Mouse (Mus musculus): ENCODE results near the gene Atp5f1. TPM values are rescaled to one million over a fixed set of nuclear protein-coding genes. Genes with fewer than 3 reads are reported as not detected.
"Not testable (repeated sequence)": the region's sequence is repeated elsewhere in the genome, so short reads cannot be mapped to it uniquely, and the experiment has no call there.

Gene Atp5f1
- total RNA-seq, 2 experiments from 2014 or later = 533 to 569 TPM

DNA sequence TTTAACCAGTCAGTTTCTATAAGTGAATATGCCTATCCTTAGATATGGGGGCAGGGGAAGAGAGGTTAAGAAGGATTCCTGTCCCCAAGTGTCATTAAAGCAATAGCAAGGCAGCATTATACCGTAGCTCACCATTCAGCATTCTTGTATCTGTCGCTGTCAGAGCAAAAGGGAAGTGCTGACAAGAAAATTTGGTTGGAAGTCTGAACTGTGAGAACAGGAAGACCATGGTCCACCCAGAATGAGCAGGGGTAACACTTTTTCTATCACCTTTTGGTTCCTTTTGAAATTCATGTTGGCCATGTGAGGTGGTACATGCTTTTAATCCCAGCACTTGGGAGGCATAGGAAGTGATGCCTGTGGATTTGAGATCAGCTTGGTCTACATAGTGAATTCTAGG lies 28.8 kb downstream of the Atp5f1 start:
- no peak for DNase-seq

DNA sequence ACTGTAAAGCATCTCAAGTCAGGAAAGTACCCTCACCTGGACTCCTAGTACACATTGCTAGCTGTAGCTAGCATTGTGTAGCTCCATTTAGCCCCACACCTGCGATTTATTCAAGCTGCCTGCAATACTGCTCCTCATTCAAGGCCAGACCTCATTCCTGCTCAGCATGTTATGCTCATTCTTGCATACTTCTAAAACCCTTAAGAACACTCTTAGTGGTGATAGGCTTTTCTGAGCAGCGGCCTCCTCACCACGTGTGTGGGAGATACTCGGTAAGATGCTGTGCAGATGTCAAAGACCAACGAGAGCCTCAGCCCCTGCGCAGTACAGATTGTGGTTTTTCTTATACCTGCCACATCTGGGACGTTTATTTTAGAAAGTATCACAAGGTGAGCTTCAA lies 30.1 kb downstream of the Atp5f1 start:
- no peak for DNase-seq

DNA sequence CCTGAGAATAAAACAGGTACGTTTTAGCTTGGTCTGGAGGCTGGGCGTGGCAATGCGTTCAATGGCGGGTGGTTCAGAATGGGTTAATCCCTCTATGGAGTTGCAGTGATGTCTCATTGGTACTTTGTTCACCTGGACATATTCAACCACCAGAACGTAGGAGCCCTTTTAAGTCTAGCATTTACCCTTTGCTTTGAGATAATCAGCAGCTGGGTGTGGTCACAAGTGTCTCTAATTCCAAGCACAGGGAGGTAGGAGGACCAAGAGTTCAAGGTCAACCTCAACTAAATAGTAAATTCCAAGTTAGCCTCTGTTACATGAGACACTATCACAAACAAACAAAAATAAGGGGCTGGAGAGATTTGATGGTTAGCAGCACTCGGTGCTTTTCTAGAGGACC lies 31.1 kb downstream of the Atp5f1 start:
- no peak for DNase-seq

DNA sequence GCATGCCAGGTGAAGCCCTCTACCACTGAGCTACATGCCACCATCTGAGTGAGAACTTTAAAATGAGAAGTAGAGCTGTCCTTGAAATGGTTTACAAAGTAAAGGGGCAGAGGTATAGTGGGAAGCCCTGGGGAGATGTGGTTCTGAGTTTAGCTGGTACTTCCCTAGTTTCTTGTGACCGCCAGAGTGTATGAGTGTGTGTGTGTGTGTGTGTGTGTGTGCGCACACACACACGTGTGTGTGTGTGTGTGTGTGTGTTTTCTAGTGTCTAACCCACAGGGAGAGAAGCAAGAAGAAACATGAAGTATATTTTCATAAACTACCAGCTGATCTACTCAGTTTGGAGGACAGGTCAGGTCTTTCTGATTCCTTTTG lies 31.7 kb downstream of the Atp5f1 start:
- no peak for DNase-seq

DNA sequence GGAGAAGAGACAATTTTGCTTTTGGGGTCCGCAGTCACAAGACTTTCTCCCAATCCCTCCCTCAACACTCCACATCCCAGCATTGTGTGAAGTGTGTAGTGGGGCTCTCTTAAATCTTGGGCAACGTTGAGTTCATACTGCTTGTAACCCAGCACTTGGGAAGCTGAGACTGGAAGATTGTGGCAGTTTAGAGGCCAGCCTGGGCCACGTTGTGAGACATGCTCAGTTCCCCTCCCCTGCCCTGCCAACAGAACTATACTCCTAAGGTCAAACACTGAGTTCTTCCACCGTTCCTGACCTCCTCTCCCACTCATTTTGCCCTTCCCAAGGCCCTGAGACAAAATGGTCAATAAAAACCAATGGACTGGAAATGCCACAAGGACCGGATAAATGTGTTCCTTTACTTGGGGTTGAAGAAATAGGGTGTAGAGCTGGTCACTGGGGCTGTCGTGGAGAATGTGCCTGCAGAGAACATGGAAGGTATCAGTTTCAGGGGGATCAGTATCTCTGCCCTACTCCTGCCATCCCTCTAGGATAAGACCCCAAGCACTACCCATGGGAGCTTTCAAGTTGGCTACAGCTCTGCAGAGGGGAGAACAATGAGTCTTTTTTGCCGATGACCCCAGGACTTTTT lies 32.2 kb downstream of the Atp5f1 start:
- no peak for DNase-seq

DNA sequence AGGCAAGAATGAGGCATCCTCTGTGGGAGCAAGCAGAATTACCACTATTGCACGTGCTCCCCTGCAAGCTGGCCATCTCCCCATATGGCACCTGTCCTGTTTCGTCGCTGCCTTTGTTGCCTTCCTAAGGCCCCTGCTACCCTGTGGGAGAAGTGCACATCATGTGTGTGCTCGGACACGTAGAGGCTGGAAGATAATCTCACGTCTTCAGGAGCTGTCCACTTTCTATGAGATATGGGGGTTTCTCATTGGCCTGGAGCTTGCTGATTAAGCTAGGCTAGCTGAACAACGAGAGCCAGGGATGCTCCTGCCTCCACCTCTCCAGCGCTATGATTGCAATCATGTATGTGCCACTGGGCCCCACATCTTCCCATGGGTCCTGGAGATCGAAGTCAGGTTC lies 35.3 kb downstream of the Atp5f1 start:
- DNase-seq = no peak

DNA sequence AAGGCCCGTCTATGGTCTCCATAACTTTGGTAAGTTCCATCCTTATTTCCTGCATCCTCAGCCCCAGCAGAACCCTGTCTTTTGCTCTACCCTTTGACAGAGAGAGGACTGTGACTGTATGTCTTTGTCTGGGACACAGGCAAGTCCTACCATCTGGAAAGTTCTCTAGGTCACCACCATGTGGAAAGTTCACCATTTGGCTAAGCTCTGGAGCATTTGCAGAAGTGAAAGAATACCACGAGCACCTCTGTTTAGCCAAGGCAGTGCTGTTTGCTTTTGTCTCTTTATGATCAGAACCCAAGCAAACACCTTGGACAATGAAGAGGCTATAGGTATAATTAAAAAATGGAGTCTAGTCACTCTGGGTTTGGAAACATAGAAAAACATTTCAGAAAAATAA lies 37.9 kb downstream of the Atp5f1 start:
- DNase-seq = no peak

DNA sequence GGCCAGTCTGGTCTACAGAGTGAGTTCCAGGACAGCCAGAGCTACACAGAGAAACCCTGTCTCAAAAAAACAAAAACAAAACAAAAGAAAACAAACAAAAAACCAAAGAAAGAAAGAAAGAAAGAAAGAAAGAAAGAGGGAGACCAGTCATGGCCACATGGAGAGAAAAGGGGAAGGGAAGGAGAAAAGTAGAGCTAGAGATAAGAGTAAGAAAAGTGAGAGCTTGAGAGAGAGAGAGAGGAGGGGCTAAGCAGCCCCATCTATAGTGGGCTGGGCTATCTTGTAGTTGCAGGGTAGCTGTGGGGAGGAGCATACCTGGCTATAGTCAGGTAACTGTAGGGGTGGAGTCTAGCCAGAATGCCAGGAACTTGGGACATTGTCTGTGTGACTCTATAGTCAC lies 39.2 kb downstream of the Atp5f1 start:
- DNase-seq = not testable (repeated sequence)

DNA sequence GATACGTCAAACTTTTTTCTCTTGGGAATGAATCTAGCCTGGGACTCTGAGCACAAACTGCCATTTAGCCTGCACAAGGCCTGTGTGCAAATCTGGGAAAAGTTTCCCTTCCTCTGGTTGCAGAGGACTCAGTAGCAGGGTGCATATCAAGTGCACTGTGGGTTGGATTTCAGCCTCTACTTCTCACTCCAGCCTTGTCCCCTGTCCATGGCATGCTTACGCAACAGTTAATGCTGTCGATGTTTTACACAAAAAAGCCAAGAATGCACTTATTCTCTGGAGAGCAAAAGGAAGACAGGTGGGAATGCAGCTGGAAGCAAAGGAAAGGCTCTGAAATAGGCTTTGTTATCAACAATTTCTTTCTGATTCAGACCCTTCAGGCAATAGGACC lies 41.5 kb downstream of the Atp5f1 start:
- DNase-seq = no peak

DNA sequence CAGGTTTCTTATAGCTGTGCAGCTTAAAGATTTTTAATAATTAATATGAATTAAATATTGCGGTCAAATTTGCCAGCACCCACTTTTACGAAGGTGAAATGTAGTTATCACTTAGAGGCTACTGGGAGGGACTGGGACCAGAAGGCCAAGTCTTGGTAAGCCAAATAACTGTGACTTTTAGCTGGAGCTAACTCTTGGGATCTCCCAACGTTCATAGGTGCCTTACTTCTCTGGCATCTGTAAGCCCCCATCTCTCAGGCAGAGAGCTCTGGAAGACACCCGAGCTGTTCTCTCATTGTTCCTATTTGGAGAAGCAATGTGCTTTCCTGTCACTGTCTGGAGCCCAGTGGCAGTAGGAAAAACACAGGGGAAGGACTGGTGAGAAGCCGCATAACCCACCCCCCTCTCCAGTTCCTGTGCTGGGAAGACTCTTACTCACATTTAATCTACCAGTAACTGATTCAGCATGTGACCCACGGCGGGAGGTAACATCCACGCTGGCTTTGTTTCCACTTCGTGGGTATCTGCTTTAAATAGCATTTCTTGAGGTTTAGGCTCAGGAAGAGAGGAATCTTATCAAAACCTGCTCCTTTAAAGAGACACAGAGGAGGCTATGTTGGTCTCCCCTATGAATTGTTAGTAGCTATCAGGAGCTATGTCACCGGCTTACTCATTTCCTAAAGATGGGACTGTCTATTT lies 42.1 kb downstream of the Atp5f1 start:
- no peak for DNase-seq

DNA sequence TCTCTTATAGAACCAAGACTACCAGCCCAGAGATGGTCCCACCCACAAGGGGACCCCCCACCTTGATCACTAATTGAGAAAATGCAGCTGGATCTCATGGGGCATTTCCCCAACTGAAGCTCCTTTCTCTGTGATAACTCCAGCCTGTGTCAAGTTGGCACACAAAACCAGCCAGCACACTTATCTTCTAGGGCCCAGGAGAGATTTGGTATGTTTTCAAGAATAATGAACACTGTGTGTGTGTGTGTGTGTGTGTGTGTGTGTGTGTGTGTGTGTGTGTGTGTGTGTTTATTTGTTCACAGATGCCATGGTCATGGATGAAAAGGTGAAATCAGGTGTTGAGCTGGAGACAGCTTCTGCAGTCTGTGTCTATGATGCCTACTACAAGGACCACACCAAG lies 43.4 kb downstream of the Atp5f1 start:
- not testable (repeated sequence) for DNase-seq

DNA sequence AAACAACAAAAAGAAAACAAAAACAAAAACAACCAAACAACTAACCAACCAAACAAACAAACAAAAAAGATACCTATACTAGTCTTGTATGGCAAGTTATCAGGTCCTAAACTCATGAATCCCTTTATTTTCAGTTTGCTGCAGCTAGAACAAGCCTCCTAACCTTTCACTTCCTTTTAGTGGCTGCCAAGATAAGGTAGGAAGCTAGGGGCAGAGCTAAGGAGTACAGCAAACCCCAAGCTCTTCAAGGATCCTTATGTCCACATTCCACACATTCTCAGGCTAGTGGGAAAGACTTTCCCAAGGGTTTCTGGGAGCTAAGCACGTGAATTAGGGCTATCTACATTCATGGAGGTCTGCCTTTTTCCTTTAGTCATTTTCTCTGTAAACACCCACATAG lies 44.6 kb downstream of the Atp5f1 start:
- no peak for DNase-seq

DNA sequence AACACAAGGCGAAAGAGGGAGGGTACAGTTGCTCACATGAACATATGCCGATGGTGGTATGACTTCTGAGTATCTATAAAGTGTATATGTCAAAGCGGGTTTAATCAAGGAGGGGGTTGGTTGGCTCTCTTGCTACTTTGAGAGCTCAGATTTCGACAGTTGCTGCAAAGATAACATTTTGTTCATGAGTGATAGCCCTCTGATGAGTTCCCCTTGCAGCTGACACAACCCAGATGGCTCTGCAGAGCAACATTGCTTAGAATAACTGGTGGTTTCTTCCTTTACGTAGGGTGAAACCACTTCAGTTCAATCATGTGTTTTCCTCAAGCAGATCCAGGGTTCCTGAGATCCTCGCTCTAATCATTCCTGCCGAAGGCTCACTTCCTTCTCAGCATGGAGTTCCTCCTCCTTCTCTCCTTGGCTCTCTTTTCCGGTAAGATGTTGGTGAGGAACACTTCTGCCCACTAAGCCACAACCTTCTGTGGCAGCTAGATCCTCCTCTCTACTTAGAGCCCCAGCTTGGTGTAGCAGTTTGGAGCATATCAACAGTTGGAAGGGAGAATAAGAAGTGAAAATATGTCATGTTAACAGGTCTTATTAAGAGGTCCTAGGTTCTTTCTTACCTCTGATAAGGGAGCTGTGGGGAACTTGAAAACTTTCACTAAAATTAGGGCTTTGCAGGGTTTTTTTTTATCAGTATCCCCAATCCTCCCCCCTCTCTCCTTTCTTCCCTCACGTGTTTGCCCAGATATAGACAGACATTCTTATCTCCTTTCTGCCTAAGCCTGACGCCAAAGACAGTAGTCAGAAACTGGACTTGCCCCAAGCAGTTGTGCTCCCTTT lies 45.8 kb downstream of the Atp5f1 start:
- DNase-seq = no peak

DNA sequence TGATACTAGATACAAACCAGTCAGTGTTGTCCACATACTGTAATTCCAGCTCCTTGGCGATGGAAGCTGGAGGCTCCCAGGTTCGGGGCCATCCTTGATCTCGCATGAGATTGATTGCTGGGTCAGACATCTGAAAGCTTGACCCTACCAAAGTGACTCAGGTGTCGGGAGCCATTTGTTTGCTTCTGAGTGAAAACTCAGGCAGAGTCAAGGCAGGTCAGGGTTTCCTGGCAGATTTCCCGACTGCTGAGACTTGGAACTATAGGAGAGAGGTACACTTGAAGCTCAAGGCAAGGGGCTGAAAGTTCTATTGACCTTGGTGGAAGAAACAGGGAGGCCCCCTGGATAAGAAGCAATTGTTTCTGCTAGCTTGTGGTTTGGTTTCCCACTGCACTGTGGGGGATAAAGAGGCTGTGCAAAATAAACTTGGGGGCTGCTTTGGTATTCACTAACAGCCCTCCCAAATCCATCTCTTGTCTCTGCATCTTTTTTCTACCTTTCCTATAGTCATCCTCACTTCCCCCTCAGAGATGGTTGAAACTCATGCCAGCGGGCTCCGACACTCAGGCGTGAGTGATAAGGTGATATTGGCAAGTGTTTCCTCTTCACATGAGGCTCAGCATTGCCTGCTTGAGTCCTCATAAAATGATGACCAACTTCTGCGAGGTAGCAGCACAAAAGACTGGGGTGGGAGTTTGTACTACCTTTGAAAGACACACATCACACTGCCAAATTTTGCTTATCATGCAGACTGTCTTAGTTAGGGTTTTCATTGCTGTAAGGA lies 47.6 kb downstream of the Atp5f1 start:
- no peak for DNase-seq

DNA sequence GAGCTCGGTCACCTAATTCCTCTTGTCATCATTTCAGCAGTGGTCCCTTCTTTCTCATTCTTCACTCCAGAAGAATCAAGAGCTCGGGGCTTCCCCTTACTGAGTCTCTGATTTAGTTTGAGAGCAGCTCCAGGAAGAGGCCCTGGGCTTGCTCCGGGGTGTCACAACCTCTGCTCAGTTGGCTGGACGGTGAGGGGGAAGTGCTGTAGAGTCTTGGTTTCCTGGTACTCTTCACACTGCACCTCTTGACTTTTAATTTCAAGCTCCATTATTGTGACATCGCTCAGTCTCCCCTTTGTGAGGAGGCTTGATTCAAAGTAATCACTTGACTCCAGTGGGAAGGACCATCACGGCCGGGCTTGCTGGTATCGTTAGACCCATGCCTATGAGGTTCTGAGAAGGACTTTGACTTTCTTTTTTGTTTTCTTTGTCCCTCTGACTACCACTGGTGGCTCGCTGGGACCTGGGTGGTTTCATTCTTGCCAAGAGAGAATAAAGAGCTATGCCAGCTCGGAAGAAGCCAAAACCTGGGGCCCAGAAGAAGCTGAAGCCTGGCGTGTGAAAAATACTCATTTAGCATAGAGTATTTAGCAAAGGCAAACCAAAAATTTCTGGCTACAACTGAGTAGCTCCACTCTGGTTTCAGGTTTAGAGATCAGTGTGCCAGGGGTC lies 49.2 kb downstream of the Atp5f1 start:
- no peak for DNase-seq

DNA sequence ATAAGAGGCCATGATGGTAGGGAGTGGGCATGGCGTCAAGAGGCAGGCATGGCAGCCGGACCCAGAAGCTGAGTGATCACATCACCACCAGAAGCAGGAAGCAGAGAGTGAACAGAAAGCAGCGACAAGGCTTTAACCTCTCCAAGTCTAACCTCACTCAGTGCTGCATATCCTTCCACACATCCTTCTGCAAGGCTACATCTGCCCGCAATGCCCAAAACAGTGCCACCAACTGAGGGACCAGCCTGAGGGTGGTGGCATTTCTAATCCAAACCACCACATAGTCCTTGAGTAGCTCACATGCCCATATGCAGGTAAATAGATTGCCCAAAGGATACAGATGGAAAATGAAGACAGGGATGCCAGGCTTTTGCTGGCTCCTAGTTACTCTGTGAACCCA lies 50.9 kb downstream of the Atp5f1 start:
- DNase-seq = no peak

DNA sequence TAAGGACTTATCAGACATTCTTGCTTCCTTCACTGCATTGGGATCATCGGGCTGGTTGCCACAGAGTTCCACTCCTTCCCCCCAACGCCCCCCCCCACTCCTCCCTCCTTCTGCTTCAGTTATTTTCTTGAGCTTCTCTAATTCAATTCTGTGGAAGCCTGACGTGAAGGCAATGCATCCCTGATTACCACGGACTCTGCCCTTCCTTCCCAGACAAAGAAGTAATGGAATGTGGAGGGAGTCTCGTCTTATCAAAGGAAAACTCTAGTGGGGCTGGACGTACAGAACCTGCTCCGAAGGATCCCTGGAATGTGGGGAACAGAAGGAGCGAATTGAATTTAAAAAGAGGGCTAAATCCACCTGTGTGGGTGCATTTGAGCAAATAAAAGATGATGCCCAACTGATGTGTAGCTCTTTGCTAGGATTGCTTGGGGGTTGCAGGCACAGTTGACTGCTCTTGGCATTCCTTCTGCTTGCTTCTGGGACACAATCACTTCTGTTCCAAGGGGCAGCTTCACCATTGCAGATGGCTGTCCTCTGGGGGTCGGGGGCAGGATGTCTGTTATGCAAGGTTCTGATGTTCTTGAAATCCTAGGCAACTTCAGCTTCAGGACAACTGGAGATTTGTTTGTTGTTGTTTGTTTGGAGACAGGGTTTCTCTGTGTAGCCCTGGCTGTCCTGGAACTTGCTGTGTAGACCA lies 51.8 kb downstream of the Atp5f1 start:
- DNase-seq = no peak

DNA sequence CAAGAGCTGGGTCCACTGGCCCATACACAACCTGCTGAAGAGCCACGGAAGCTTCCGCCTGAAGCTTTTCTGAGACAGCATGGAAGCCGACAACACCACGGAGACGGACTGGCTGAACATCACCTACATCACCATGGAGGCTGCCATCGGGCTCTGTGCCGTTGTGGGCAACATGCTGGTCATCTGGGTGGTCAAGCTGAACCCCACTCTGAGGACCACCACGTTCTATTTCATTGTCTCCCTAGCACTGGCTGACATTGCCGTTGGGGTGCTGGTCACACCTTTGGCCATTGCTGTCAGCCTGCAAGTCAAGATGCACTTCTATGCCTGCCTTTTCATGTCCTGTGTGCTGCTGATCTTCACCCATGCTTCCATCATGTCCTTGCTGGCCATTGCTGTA lies 55.2 kb downstream of the Atp5f1 start:
- no peak for DNase-seq

DNA sequence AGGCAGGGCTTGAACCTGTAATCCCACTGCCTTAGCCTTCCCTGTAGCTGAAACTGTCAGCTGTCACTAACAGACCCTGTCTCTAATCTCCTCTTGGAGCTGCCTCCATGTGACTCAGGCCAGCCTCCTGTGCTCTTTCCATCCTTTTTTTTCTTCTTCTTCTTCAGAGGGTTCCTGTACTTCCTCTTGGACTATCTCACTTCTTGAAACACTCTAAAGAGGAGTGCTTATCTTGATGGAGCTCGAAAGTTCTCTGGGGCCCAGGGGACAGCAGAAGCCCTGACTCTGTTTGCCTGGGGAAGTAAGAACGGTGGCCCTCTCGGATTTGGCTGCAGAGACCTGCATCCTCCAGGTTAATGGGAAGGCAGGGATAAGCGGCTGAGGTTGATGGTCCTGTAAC lies 55.7 kb downstream of the Atp5f1 start:
- DNase-seq = no peak

DNA sequence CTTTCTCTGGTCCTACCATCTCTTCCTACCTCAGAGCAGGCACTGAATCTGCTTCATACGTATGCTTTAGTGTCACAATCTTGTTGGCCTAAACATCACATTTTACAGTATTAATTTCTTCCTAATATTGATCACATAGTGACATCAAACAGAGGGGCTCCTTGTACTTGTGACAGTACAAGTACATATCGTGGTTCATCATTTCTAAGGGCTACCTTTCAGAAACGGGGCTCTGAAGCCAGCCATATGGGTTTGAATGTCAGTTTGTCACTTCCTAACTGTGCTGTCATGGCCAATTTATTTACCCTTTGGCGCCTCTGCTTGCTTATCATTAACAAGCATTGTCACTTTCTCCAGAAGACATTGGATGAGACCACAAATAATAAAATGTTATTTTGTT lies 58.4 kb downstream of the Atp5f1 start:
- DNase-seq = no peak

DNA sequence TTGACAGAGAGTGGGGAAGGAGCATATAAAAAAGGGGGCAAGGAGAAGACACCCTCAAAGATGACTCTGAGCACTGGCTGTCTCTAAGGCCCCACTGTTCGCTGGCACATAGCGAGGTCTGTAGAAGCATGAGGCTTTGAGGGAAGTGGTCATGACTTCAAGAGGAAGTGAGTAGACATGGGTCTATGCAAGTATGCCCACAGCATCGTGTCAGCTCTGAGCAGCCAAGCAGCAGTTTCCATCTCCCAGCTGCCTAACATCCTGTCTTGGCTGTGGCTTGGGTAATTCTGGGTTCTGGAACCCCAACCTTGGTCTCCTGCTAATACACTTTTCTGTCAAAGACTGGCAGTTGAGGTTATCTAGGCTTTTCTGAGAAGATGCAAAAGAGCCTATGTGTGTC lies 59.2 kb downstream of the Atp5f1 start:
- no peak for DNase-seq

DNA sequence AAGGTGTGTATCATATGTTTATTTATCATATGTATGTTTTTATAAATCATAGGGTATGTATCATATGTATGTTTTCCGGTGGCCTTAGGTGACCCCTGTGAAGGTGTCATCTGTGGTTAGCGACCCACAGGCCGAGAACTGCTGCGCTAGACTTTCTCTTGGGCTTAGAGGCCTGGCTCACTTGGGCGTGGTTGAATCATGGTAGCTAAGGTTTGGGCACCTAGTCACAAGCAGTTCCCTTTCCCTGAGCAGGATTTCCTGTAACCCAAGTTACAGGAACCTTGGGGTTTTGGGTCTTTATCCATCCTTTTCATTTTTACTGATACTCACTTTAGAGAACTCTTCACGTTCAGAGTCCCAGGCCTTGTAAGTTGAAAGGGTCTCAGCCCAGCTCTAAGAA lies 59.6 kb downstream of the Atp5f1 start:
- DNase-seq = no peak

Data from adrenal gland, postnatal 10 days (tissue).